Mouse (Mus musculus) granulocyte monocyte progenitor cell, adult 5-6 weeks (primary cell): ENCODE measurements around the gene Cblb. TPM values are rescaled to one million over a fixed set of nuclear protein-coding genes. Genes with fewer than 3 reads are reported as not detected.
A peak's percentile ranks its signal among the peaks of the same experiment; 100 is the strongest.

Source experiments
- ATAC-seq: replicated peaks from 2 replicates; pipeline ENCODE4 v1.8.0; 2016; ENCODE audit warnings: mild to moderate bottlenecking, moderate TSS enrichment, inconsistent platforms; ENCODE audit not compliant: poor library complexity, severe bottlenecking
- total RNA-seq, 2 experiments: library from RNA; stranded (forward) in 1 of 2; stranded (reverse) in 1 of 2; fragments of 200-712, 200-1000 nt in 1 of 2; fragments of >200 nt in 1 of 2; fragmentation: Nextera tagmentation in 1 of 2; gene quantifications; 2 replicates each; pipeline ENCODE4 v1.2.3; 2014 to 2017

Cblb gene
- total RNA-seq, 2 experiments from 2014 or later = 7.9 to 30.2 TPM

DNA sequence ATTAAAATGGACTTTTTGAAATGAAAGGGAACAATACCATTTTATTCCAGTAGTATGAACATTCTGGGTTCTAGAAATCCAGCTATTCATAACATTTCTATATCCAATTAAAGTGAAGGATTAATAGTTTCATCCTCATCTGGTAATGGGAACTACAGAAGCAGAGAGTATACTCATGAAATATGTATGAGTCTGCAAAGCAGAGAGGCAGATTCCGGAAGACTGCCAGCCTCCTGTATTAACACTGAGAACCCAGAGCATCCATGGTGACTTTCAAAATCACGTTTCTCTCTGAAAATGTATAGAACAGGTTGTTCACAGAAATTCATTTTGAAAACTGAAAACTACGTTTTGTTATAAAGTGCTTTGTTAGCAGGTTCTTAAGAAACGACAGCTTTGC, 83.4 kb downstream of the Cblb start:
- ATAC-seq = no peak

DNA sequence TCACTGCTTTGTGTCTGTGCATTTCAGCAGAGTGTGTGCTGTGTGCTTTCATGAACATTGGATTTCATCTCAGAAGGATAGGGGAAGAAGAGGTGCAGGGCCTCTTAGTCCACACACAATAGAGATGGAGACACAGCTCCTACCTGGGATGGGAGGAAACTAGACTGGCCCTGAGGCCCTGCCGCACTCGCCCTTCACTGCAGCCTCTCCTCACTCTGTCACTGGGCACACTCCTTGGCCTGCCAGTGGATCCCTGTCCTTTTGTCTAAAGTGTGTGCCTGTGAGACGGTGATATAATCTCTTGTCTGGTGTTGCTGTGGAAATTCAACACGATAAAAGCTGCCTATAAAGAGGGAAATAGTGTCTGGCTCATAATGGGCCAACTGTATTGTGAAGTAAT, 88.0 kb downstream of the Cblb start:
- ATAC-seq = no peak

DNA sequence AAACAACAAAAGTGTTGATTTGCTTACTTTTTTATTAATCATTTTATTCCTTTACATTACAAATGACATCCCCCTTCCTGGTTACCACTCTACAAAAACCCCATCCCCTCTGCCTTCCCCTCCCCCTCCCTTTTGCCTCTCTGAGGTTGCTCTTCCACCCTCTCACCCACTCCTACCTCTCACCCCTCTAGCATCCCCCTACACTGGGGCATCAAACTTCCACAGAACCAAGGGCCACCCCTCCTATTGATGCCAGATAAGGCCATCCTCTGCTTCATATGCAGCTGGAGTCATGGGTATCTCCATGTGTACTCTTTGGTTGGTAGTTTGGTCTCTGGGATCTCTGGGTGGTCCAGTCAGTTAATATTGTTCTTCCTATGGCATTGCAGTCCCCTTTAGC, 93.9 kb downstream of the Cblb start:
- no peak for ATAC-seq

DNA sequence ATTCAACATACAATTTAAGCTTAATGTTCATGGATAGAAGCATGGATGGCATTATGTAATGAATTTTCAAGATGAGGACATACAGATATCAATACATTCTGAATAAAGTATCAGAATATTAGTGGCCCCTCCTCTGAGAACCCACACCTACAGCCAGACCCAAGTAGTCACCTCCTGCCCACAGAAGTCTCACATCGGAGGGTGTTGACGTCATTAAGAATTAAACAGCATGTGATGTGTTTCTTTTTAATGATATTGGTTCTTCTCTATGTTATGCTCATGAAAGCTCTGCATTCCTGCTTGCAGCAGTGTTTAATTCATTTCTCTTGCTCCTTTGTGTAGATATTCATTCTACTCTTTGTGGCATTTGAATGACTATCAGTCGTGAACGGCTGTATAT, 94.9 kb downstream of the Cblb start:
- no peak for ATAC-seq

DNA sequence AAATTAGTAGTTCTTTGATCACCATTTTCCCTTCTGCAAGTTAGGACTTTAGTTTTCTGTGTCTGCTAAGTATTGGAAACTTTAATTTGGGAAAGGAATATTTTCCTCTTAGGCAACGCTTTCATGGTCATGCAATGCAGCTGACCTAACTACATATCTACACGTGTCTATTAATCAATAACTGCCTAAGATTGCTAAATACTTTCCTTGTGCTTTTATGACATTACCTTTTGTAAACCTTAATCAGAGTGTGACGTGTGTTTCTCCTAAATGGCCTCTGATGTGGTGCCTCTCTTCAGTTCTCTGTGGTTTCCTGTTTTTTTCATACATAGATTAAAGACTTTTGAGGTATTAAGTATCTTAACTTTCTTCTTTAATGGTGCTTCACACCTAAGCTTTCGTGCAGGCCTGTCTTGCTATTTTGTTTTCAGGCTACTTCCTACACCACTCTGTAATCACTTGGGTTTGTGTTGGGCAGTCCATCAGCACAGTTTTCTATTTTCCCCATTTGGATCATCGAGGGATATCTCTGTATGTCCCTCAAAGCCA, 98.4 kb downstream of the Cblb start:
- peak; percentile 80 for ATAC-seq

DNA sequence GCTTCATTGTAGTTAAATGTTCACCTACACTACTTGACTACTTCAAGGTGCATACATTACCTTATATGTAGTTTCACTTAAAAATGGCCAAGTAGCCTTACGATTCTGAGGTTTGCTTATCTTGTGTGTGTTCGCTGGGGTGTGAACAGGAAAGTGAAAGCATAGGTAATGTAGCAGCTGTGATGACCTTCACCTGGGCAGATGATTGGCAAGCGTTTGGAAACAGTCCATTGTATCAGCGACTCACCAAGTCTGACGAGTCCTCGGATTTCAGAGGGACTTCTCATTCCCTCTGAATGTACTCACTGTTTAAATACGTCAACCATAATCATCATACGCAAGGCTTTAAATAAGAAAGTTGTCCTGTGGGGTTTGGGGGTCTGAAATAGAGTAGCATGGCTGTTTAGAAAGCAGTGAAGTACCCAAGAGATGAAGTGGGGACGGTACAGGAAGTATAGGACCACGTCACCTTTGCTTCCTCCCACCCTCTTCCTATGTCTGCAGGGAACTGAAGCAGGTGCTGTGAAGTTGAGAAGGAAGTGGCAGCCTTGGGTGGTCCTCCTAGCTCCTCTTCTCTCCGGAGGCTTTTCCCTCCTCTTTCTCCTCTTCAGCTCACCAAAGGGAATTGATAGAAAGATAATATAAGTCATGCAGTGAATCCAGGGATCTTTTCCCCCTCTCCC, 101.9 kb downstream of the Cblb start:
- ATAC-seq = 0 out of 2 replicates have a peak, but pooled peaks have one; percentile 13

DNA sequence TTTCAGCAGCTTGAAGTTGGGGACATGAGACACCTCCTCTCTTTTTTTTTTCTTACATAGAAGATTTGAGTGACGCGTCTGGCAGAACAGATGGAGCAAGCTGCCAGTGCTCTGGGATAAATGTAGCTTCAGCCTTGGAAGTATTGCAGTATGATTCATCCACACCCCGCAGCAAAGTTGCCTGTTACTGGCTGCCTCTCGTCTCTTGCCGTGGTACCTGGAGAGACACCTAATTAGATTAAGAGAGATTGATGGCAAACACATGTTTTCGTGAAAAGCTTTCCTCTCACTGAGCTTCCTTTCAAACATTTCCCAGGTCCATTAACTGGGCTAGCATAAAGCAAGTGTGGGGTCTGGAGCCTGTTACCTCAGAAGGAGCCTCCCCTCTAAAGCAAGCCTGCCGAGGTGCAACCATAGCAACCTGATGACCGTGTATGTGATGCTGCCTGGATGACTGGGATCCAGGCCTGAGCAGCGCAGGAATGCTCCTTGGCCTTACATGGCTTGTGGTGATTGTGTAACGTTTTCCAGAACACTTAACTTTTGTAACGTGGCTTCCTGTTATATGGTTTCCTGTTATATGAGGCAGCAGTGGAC, 103.7 kb downstream of the Cblb start:
- ATAC-seq = peak; percentile 95

DNA sequence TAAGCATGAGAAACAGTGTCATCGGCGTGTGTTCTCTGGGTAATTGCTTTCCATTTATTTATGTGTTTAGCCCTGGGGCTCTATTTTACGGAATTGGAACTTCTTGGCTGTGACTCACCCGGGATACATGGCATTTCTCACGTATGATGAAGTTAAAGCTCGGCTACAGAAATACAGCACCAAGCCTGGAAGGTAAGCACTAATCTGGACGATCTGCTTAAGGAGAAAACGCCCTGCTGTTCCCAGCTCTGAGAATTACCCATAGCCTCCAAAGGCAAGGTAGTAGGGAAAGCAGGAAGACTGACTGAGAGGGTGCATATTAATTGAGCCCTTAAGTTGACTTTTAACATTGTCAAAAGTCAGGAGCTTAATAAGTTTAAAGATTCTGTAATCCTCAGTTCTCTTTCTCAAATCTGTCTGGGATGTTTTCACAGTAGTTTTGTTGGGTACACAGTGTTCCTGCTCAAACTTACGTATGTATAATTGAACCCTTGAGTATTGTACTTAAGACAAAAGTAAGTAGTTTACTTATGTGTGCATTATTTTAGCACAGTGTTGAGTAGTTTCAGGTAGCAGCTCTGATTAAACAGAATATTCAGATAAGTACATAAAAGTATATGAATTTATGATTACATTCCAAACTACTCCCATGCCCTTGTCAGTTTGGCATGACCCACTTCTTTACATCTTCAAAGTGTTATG, 104.8 kb downstream of the Cblb start:
- ATAC-seq = no peak

DNA sequence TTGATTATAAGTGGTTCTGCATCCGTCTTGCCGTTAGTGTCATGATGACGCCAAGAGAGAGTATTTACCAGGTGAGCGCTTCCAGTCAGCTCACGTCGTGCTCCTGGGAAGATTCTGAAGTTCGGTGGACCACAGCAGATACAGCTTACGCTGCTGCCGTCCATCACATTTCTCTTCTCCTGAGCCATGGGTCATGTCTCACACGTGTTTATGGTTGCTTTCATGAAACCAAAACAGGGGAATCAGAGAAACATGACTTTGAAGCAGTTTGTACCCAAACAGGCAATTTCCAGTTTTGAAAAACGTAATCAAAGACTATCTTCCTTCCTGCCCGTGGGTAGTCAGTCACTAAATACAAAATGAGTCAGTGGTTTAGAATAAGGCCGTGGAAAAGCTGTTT, 112.1 kb downstream of the Cblb start:
- ATAC-seq = no peak

DNA sequence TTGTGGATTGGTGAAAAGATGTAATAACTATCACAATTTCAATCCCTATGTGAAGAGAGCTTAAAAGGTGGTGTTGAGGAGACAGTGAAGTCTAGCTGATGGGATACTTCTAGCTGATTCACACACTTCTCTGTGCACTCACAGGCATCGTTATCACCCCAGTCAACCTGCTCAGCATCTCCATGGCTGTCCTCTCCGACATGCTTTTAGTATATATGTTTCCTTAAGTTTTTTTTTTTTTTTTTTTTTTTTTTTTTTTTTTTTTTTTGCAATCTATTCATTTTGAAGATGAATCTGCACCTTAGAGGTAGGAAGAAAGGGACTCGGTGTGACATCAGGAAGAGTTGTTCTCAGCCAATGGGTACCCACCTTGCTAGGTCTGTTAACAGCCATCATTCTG, 112.8 kb downstream of the Cblb start:
- no peak for ATAC-seq

DNA sequence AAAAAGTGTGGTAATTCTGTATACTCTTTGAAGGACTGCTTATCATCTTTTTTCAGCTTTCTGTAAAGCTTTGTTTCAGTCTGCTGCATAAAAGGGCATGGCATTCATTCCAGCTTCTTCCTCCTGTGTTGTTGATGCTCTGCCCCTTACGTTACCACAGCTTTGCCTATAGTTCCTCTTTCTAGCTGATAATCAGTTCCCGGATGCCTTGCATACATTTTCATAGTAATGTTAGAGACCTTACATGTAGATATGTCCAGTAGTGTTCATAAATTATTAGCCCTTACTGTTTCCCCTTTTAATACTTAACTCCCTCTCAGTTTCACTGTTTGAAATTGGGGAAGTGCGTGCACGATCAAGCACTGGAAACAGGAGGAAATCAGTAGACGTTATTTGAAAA, 113.8 kb downstream of the Cblb start:
- peak; percentile 94 for ATAC-seq

DNA sequence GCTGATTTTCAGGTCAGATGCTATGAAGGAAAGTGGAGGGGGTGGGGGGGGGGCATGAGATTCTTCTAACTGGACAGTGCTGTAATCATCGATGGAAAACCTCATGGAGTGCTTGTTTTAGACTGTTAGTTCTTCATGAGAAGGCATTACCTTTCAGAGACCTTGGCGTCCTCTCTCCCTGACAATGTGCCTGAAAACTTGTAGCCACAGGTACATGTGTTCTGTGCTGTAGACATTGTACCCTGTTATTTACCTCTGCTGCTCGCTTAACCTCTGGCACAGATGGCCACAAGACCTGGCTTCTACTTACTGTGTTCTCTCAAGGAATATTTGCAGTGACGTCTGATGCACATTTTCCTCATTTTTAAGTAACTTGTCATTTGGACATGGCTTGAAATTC, 114.5 kb downstream of the Cblb start:
- no peak for ATAC-seq

DNA sequence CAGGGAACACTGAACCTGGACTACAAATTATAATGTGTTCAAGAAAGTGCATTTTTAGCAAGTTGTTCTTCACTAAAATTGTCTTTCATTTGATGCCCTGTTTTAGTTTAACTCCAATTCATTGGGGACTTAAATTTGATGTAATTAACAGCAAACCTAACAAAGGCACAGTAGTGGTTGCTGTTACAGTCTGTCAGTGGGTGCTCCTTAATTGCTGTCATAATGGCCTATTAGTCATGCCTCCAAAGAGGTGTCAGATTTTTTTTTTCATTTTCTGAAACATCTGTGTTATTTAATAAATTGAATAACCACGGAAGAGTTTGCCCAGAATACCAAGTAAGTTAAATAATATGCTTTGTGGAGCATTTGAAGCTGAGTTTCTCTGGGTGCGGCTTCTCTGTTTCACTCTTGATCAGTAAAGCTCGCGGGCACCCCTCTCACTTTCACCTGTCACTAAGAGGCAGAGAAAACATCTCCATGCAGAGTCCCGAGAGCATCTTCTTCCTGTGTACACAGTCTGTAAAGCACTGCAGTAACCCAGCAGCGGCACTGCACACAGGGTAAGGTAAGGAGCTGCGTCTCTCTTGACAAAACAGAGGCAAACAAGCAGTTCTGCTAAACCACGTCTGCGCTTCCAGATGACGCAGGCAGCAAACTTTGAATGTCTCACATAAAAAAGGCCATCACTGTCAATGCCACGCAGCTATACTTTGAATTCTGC, 116.1 kb downstream of the Cblb start:
- no peak for ATAC-seq

DNA sequence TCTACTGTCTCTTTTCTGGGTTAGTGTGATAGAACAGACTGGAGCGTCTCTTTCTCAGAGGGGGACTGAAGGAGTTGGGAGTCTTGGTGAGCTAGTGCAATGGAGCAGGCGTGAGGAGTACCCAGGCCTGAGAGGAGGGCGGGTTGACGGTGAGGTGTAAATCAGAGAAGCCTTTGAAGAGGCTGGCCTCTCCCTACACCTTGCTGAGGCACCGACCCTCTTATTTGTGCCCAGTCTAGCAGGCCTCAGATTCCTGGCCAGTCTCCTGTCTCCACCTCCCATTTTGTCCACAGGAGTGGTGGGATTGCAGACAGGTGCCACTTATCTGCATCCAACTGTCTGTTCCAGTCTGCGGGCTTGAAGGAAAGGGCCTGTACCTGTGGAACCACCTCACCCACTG, 117.0 kb downstream of the Cblb start:
- ATAC-seq = no peak

DNA sequence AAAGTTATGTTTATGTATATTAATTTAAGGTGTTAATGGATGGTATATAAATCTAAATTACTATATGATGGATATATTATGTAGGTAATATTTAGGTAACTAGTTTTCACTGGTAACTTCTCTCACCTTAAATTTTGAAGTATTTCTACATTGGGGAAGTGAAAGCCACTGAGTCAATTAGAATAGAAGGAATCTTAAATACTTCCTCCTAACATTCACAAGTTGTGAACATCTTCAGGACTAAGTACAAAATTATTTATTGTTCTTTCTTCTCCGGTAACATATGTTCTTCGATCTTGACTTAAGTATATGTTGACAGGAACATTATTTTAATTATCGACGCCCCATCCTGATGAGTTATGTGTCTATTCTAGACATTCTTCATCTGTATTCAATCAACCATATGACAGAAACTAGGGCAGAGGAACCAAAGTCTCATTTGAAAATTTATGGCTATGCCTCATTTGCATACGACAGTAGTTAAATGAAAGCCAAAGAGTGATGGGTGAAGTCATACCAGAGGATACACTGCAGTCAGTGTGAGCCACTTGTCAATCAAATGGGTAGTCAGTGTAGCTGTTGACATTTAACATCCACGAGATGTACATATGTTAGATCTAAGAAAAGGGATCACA, 118.2 kb downstream of the Cblb start:
- peak; percentile 65 for ATAC-seq

DNA sequence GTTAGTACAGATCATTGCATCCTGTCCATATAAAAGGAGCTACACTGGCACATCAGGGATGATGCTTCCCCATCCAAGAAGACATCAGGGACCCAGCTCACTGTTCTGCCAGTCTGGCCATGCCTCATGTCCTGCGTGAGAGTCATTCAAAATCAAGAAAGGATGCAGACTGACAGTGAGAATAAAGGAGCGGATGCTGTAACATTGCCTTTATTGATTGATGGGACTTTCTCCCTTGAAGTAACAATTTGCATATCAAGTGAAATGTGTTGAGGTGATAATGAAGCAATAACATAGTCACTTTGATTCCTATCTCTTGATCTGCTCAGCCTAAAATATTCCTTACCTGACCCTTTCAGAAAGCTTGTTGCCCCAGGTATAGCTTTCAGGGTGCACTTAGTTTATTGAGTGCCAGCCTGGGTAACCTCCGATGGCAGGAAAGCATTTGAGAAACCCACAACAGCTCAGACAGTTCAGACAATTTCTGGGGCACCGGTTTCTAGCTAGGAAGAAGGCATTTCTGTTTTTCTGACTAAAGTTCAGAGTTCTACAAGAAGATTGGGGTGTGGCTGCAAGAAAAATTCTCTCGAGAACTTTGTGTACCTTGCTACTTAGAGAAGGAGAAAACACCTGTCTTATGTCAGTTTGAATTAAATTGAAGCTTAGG, 124.1 kb downstream of the Cblb start:
- no peak for ATAC-seq

DNA sequence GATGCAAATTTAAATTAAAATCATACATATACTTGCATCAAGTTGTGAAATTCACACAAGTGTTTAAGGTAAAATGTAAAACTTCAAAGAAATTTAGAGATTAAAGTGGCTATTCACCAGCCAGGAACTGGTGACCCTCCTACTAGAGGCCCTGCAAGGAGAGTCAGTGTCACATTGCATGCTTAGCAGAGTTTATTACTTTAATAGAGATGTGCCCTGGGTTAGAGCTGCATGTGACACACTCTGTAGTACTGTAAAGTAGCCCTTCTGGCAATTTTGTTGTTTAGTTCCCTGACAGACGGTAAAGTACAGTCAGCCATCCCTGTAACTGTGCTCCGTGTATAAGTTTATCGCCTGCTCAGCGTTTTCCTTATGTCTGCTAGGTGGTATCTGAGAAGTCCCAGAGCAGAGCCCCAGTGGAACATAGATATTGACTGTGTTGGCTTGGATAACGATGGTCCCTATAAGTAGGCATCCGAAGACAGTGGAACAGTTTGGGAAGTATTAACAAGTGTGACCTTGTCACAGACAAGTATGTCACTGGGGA, 129.0 kb downstream of the Cblb start:
- no peak for ATAC-seq

DNA sequence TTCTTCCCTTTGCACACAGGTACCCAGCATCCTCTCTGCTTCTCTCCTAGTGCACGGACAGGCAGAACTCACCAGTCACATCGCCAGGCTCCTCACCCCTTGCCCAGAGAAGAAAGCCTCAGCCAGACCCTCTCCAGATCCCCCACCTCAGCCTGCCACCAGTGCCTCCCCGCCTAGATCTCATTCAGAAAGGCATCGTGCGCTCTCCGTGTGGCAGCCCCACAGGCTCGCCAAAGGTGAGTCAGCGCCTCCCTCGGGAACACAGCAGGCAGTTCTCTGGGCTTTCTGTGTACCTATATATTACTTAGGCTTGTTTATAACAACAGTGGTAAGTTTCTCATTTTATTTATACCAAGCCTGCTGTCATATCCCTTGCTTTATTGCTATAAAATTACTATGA, 133.2 kb downstream of the Cblb start:
- ATAC-seq = no peak

DNA sequence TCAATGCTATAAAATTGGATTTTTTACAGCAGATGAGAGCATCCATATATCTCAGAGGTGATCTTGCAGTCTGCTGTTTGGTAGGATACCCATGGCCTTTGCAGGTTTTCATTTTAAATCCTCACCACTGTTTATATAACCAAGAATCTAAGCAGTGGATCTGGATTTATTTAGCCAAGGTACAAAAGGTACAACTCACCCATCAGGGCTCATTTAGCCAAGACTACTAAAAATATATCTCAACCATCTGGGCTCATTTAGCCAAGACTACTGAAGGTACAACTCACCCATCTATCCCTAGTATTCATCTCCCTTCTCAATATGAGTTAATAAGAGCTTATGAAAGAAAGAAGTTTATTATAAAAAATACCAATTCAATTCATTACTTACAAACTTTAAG, 142.2 kb downstream of the Cblb start:
- no peak for ATAC-seq

DNA sequence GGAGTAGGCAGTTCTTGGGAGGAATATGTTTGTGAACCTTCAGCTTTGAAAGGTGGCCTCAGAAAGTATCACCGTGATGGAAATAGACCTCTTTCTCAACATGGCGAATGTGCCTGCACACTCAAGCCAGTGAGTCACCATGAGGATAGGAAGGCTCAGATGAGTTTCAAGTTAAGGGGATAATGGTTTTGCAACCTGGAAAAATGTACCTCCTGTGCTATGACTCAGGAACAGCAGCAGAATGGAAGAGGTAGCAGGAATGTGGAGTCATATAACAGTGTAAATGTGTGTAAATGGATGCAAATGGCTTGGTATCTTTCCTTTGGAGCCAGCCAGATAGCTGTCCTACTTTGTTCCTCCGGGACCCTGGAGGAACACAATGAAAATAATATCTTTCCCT, 148.8 kb downstream of the Cblb start:
- ATAC-seq = no peak
